Mouse (Mus musculus): Measurements from ENCODE around the gene Ripor1. TPM values are rescaled to one million over a fixed set of nuclear protein-coding genes. Genes with fewer than 3 reads are reported as not detected.

Ripor1 gene
- polyA plus RNA-seq, 1 experiment from 2014 or later, result 20.2 TPM

DNA sequence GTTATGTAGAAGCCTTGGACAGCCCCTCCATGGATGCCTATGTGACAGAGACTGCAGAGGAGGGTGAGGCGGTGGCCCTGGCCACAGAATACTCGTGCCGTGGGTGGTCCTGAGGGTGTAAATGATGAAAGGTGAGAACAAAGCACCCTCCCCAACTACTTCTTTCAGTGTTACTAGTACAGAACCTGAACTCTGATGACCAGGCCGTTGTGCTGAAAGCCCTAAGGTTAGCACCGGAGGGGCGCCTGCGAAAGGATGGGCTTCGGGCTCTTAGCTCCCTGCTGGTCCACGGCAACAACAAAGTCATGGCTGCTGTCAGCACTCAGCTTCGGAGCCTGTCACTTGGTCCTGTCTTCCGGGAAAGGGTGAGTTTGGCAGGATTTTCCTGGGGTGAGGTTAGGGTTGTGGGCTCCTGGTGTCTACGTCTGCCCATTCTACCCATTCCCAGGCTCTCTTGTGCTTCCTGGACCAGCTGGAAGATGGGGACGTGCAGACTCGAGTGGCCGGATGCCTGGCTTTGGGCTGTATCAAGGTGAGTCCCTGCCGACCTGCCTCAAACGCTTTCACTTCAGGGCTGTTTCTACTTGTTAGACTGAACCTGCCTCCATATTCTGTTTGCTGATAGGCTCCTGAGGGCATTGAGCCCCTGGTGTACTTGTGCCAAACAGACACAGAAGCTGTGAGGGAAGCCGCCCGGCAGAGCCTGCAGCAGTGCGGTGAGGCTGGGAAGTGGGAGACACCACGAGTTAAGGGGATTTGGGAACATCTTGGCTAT, 16.1 kb downstream of the Ripor1 start:
- no peak overlapping the region for H3K9ac ChIP-seq
- no peaks in the 10 kb centered on the region for H3K27me3 ChIP-seq
- H3K4me2 ChIP-seq (replicated peaks), result no peak overlapping the region
- no peak overlapping the region for H3K4me3 ChIP-seq
- no peaks in the 10 kb centered on the region for H3K9me3 ChIP-seq
- H3K4me1 ChIP-seq, result peaks cover 40% of the 10 kb centered on the region
- 88% methylated on average over 21 of the region's 21 CpGs for WGBS
- ATAC-seq (ENCODE audit: low FRiP score, low read depth), result no peak
- H3K27ac ChIP-seq, result peak overlapping the region; percentile 35; the same call in 1 of the 2 replicates
- peaks cover 62% of the 10 kb centered on the region for H3K36me3 ChIP-seq

DNA sequence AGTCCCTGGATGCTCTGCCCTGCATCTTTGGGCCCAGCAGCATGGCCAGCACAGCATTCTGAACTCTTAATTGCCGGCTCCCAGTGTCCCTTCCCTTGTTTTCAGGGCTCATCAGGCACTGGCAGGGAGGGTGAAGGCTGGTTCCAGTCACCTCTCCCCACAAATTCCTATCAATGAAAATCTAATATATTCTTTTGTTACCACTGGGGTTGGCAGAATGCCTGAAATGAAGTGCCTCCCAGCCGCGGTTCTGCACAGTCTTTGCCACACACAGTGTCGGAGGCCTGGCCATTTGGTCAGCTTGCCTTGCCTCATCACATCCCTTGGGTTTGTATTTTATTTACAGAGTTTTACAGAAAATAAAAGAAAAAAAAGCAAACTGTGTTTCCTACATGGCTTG, 16.8 kb downstream of the Ripor1 start:
- no peaks in the 10 kb centered on the region for H3K27me3 ChIP-seq
- no peak overlapping the region for H3K4me3 ChIP-seq
- WGBS, result 77% methylated on average over 4 of the region's 4 CpGs
- H3K36me3 ChIP-seq, result peaks cover 55% of the 10 kb centered on the region
- H3K4me2 ChIP-seq (replicated peaks), result no peak overlapping the region
- H3K9me3 ChIP-seq, result no peaks in the 10 kb centered on the region
- H3K27ac ChIP-seq, result peak overlapping the region; percentile 79
- peaks cover 40% of the 10 kb centered on the region for H3K4me1 ChIP-seq
- no peak for ATAC-seq (ENCODE audit: low FRiP score, low read depth)
- H3K9ac ChIP-seq, result no peak overlapping the region

GRCm38 (mm10) chr8:105622421-105622920, 17.4 kb downstream of the Ripor1 start:
- 2% methylated on average over 8 of the region's 8 CpGs for WGBS
- H3K9ac ChIP-seq, result no peak overlapping the region
- peak; percentile 88 for ATAC-seq (ENCODE audit: low FRiP score, low read depth)

DNA sequence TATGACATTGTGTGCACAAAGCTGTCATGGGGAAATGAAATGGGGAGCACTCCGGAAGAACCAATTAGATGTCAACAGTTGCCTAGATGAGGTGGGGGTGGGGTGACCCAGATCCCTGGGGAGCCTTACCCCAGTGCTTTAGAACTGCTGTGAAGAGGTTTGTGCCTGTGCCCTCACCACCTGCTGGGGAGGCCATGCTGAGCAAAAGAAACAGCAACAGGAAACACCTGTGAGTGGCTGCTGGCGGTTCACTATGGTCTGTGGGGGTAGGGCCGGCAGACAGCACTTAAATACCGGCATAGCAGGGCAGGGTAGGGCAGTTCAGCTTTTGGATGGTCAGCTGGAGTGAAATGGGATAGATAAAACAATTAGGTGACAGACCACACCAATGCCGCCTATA, 18.1 kb downstream of the Ripor1 start:
- Histone ChIP-seq H3K27me3 (no peaks in the 10 kb centered on the region), H3K36me3 (peaks cover 42% of the 10 kb centered on the region), H3K4me2 (replicated peaks) (peak overlapping the region; percentile 21), H3K4me3 (no peak overlapping the region), H3K9ac (no peak overlapping the region), H3K4me1 (peaks cover 40% of the 10 kb centered on the region), H3K9me3 (no peaks in the 10 kb centered on the region), H3K27ac (peak overlapping the region; percentile 79)
- WGBS, result 7% methylated on average over 5 of the region's 5 CpGs
- ATAC-seq (ENCODE audit: low FRiP score, low read depth), result no peak

More at GRCm38 (mm10) chr8:105622421-105622920, 17.4 kb downstream of the Ripor1 start:
- H3K9me3 ChIP-seq, result no peaks in the 10 kb centered on the region
- H3K27ac ChIP-seq, result peak overlapping the region; percentile 79
- peak overlapping the region; percentile 21 for H3K4me2 ChIP-seq (replicated peaks)
- H3K36me3 ChIP-seq, result peaks cover 48% of the 10 kb centered on the region
- H3K27me3 ChIP-seq, result no peaks in the 10 kb centered on the region
- no peak overlapping the region for H3K4me3 ChIP-seq
- H3K4me1 ChIP-seq, result peaks cover 40% of the 10 kb centered on the region

GRCm38 (mm10) chr8:105623679-105624245, 18.7 kb downstream of the Ripor1 start:
- H3K36me3 ChIP-seq, result peaks cover 35% of the 10 kb centered on the region
- H3K9me3 ChIP-seq, result no peaks in the 10 kb centered on the region
- no peak for ATAC-seq (ENCODE audit: low FRiP score, low read depth)
- H3K27ac ChIP-seq, result peak overlapping the region; percentile 79; the same call in 1 of the 2 replicates
- H3K4me1 ChIP-seq, result peaks cover 40% of the 10 kb centered on the region
- no peaks in the 10 kb centered on the region for H3K27me3 ChIP-seq
- WGBS, result 23% methylated on average over 7 of the region's 7 CpGs
- no peak overlapping the region; the same call in 1 of the 2 replicates for H3K4me2 ChIP-seq (replicated peaks)
- 0 out of 2 replicates have a peak overlapping the region, but pooled peaks have one; percentile 43 for H3K9ac ChIP-seq
- H3K4me3 ChIP-seq, result no peak overlapping the region

GRCm38 (mm10) chr8:105624401-105624800, 19.3 kb downstream of the Ripor1 start:
- Histone ChIP-seq H3K4me2 (replicated peaks) (peak overlapping the region; percentile 23), H3K9ac (peak overlapping the region; percentile 43; the same call in 1 of the 2 replicates), H3K4me1 (peaks cover 40% of the 10 kb centered on the region), H3K4me3 (no peak overlapping the region), H3K9me3 (no peaks in the 10 kb centered on the region), H3K36me3 (peaks cover 29% of the 10 kb centered on the region), H3K27ac (peak overlapping the region; percentile 79), H3K27me3 (no peaks in the 10 kb centered on the region)
- no peak for ATAC-seq (ENCODE audit: low FRiP score, low read depth)
- 39% methylated on average over 3 of the region's 3 CpGs for WGBS

- H3K27me3 ChIP-seq, result no peaks in the 10 kb centered on the region
- no peak for ATAC-seq (ENCODE audit: low FRiP score, low read depth)
- H3K9ac ChIP-seq, result peak overlapping the region; percentile 43; the same call in 1 of the 2 replicates
- peak overlapping the region; percentile 23 for H3K4me2 ChIP-seq (replicated peaks)
- 6% methylated on average over 1 of the region's 1 CpGs for WGBS
- peak overlapping the region; percentile 79 for H3K27ac ChIP-seq
- H3K9me3 ChIP-seq, result no peaks in the 10 kb centered on the region
- H3K4me3 ChIP-seq, result no peak overlapping the region
- H3K4me1 ChIP-seq, result peaks cover 40% of the 10 kb centered on the region
- peaks cover 25% of the 10 kb centered on the region for H3K36me3 ChIP-seq
Measured at GRCm38 (mm10) chr8:105624831-105625230, 19.8 kb downstream of the Ripor1 start.

- no peak overlapping the region for H3K4me2 ChIP-seq (replicated peaks)
- 84% methylated on average over 1 of the region's 1 CpGs for WGBS
Measured at GRCm38 (mm10) chr8:105626086-105626485, 21.0 kb downstream of the Ripor1 start.

DNA sequence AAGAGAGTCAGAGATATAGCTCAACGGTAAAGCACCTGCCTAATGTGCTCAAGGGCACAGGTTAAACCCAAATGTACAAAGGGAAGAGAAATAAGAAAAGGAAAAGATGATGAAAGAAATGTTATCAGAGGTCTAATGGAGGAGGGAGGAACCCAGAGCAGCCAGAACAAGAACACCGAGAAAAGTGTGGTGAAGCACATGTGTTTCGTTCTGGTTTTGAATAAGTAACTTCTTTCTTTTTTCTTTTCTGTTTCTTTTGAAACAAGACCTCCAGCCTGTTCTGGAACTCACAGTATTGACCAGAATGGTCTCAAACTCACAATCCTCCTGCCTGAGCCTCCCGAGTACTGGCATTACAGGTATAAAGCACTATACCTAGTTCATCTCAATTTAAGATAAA, 24.3 kb downstream of the Ripor1 start:
- 93% methylated on average over 4 of the region's 4 CpGs for WGBS
- no peak overlapping the region for H3K9ac ChIP-seq
- no peaks in the 10 kb centered on the region for H3K36me3 ChIP-seq
- no peak for ATAC-seq (ENCODE audit: low FRiP score, low read depth)
- H3K4me2 ChIP-seq (replicated peaks), result no peak overlapping the region
- H3K4me3 ChIP-seq, result no peak overlapping the region
- no peak overlapping the region for H3K27ac ChIP-seq
- no peaks in the 10 kb centered on the region for H3K9me3 ChIP-seq
- H3K27me3 ChIP-seq, result no peaks in the 10 kb centered on the region
- peaks cover 13% of the 10 kb centered on the region for H3K4me1 ChIP-seq

More at GRCm38 (mm10) chr8:105626086-105626485, 21.0 kb downstream of the Ripor1 start:
- H3K9ac ChIP-seq, result no peak overlapping the region
- no peaks in the 10 kb centered on the region for H3K9me3 ChIP-seq
- H3K36me3 ChIP-seq, result peaks cover 12% of the 10 kb centered on the region
- peaks cover 40% of the 10 kb centered on the region for H3K4me1 ChIP-seq
- no peak for ATAC-seq (ENCODE audit: low FRiP score, low read depth)
- H3K27me3 ChIP-seq, result no peaks in the 10 kb centered on the region
- no peak overlapping the region for H3K4me3 ChIP-seq
- H3K27ac ChIP-seq, result no peak overlapping the region

GRCm38 (mm10) chr8:105634771-105635458, 29.9 kb downstream of the Ripor1 start:
- Histone ChIP-seq H3K9ac (peak overlapping the region; percentile 99; the same call in 1 of the 2 replicates), H3K36me3 (no peaks in the 10 kb centered on the region), H3K4me3 (peak overlapping the region; percentile 89), H3K4me1 (peaks cover 24% of the 10 kb centered on the region), H3K9me3 (no peaks in the 10 kb centered on the region), H3K27me3 (no peaks in the 10 kb centered on the region), H3K27ac (no peak overlapping the region), H3K4me2 (replicated peaks) (peak overlapping the region; percentile 86)
- 86% methylated on average over 2 of the region's 2 CpGs for WGBS
- ATAC-seq (ENCODE audit: low FRiP score, low read depth), result no peak

GRCm38 (mm10) chr8:105635481-105635880, 30.4 kb downstream of the Ripor1 start:
- Histone ChIP-seq H3K4me1 (peaks cover 28% of the 10 kb centered on the region), H3K9ac (peak overlapping the region; percentile 99), H3K4me2 (replicated peaks) (peak overlapping the region; percentile 86), H3K4me3 (peak overlapping the region; percentile 89), H3K36me3 (no peaks in the 10 kb centered on the region), H3K9me3 (no peaks in the 10 kb centered on the region), H3K27ac (peak overlapping the region; percentile 100; the same call in 1 of the 2 replicates), H3K27me3 (no peaks in the 10 kb centered on the region)
- 5% methylated on average over 11 of the region's 11 CpGs for WGBS
- no peak for ATAC-seq (ENCODE audit: low FRiP score, low read depth)

All from limb, embryonic 13.5 days (tissue).